Mouse (Mus musculus): ENCODE data around the gene Uck1. TPM values are rescaled to one million over a fixed set of nuclear protein-coding genes. Genes with fewer than 3 reads are reported as not detected.

Gene Uck1
- polyA plus RNA-seq, 1 experiment from 2014 or later, result 64.8 TPM

DNA sequence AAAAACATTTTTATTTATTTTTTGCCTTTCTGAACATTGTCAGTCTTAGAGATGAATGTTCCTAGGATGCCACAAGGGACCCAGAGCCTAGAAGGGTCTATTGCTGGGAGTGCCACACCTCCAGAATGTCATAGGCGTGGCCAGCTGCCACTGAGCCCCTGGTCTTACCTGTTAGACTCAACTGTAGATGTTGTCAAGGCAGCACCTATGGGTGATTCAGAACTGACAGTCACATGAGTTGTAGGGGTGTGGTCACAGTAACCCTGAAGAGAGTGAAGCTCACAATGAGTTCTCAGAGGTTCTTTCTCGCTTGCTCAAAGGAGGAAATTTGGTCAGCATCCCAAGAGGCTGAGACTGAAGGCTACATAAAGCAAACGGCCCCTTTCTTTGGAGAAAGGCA is 35.3 kb upstream of the Uck1 start:
- H3K4me3 ChIP-seq (replicated peaks), result no peak overlapping the region
- H3K27ac ChIP-seq, result no peak overlapping the region
- 80% methylated on average over 3 of the region's 3 CpGs for WGBS
- no peaks in the 10 kb centered on the region for H3K4me1 ChIP-seq (replicated peaks)
- H3K9me3 ChIP-seq, result no peaks in the 10 kb centered on the region
- ATAC-seq (ENCODE audit: insufficient number of reproducible peaks, insufficient read depth, low FRiP score, low TSS enrichment, low read depth), result no peak
- H3K27me3 ChIP-seq, result no peaks in the 10 kb centered on the region
- no peak overlapping the region for H3K4me2 ChIP-seq
- no peak overlapping the region for H3K9ac ChIP-seq (replicated peaks)
- H3K36me3 ChIP-seq, result peaks cover 77% of the 10 kb centered on the region

DNA sequence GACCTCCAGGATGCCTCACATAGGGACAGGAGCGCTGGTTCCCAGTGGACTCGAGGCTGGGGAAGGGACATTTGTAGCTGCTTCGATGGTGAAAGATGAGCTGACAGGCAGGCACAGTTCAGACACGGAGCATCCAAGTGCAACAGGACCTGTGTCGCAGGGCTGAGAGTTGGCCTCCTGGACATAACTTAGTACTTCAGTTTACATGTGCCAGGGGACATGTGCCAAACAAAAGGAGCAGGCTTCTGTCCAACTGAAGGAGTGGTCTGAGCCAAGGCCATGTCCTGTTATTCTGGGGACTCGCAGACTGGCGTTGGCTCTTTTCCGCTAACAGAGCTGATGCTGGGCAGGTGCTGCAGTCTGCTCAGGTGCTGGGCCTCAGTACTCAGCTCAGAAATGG is 34.4 kb upstream of the Uck1 start:
- Histone ChIP-seq H3K4me3 (replicated peaks) (no peak overlapping the region), H3K27me3 (no peaks in the 10 kb centered on the region), H3K4me2 (no peak overlapping the region), H3K9me3 (no peaks in the 10 kb centered on the region), H3K9ac (replicated peaks) (no peak overlapping the region), H3K27ac (no peak overlapping the region), H3K36me3 (peaks cover 68% of the 10 kb centered on the region), H3K4me1 (replicated peaks) (peaks cover 2% of the 10 kb centered on the region)
- 89% methylated on average over 8 of the region's 8 CpGs for WGBS
- ATAC-seq (ENCODE audit: insufficient number of reproducible peaks, insufficient read depth, low FRiP score, low TSS enrichment, low read depth), result no peak

DNA sequence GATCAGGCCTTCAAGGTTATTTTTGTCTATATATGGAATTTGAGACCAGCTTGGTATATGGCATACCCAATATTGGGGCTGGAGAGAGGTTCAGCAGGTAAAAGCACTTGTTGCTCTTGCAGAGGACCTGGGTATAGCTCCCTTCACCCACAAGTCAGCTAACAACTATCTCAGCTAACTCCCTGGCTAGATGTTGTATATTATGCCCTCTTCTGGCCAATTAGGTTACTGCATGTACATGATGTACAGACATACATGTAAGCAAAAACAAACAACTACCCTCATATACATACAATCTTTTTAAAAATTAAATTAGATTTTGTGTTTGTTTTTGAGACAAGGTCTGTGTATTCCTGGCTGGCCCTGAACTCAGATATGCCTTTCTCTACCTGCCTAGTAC is 29.6 kb upstream of the Uck1 start:
- H3K9ac ChIP-seq (replicated peaks), result no peak overlapping the region
- H3K9me3 ChIP-seq, result no peaks in the 10 kb centered on the region
- peak overlapping the region; percentile 91 for H3K4me2 ChIP-seq
- no peak overlapping the region for H3K27ac ChIP-seq
- no peaks in the 10 kb centered on the region for H3K27me3 ChIP-seq
- H3K4me1 ChIP-seq (replicated peaks), result peaks cover 14% of the 10 kb centered on the region
- H3K4me3 ChIP-seq (replicated peaks), result 0 out of 2 replicates have a peak overlapping the region, but pooled peaks have one; percentile 93
- peaks cover 44% of the 10 kb centered on the region for H3K36me3 ChIP-seq
- no peak for ATAC-seq (ENCODE audit: insufficient number of reproducible peaks, insufficient read depth, low FRiP score, low TSS enrichment, low read depth)

DNA sequence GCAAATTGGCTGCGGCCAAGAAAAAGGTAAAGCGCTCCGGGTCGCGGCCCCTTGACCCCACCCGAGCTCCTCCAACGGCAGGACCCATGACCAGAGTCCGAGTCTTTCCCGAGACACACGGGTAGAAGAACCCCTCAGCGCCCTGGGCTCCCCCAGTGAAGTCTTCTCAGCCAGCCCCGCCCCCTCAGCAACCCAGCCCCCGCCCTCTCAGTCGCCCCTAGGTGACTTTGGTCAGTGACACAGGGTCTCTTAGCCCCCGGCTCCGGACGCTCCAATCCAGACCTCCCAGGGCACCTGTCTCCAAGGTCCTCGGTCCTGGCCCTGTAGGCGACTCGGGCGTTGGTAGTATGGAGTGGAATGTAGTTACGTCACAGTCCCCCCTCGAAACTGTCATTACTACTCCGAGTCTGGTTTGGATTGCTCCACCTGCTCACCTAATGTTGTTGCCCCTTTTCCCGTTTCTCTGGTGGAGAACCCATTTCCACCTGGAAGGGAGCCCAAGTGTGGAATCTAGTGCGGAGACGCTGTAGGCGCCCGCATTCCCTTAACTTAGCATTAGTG is 28.5 kb upstream of the Uck1 start:
- WGBS, result 2% methylated on average over 29 of the region's 29 CpGs
- H3K4me3 ChIP-seq (replicated peaks), result peak overlapping the region; percentile 93
- no peaks in the 10 kb centered on the region for H3K27me3 ChIP-seq
- peak; percentile 60 for ATAC-seq (ENCODE audit: insufficient number of reproducible peaks, insufficient read depth, low FRiP score, low TSS enrichment, low read depth)
- peak overlapping the region; percentile 53 for H3K27ac ChIP-seq
- H3K4me1 ChIP-seq (replicated peaks), result peaks cover 14% of the 10 kb centered on the region
- H3K36me3 ChIP-seq, result peaks cover 45% of the 10 kb centered on the region
- H3K4me2 ChIP-seq, result peak overlapping the region; percentile 91
- H3K9me3 ChIP-seq, result no peaks in the 10 kb centered on the region
- peak overlapping the region; percentile 77 for H3K9ac ChIP-seq (replicated peaks)

DNA sequence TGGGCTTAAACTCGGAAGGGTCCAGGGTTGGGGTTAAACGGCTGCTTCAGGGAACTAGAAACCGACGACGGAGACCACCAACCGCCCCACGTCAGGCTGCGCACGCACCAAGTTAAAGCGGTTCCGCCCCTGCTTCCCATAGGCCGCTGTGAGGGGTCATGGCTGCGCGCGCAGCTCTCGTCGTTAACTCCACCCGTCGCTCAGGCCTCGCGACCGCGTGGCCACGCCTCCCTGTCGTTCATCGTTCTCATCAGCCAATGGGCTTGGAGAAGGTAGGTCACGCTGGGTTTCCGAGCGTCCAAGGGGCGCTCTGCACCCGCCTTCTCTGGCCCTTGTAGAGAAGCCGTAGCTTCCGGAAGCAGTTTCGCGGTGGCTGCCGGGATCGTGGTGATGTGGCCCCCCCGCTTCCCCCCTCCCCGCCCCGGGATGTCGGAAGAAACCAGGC is 28.0 kb upstream of the Uck1 start, which contains the start of gene Swi5:
Swi5 (minus strand) TSS at position 153 of the 445 bp plus-strand sequence.
- H3K4me1 ChIP-seq (replicated peaks), result peaks cover 14% of the 10 kb centered on the region
- no peaks in the 10 kb centered on the region for H3K9me3 ChIP-seq
- peak within 1 kb of the TSS; percentile 93 for H3K9ac ChIP-seq (replicated peaks)
- WGBS, result under 1% methylated on average over 40 of the region's 41 CpGs
- peak within 1 kb of the TSS; percentile 93 for H3K4me3 ChIP-seq (replicated peaks)
- peaks cover 43% of the 10 kb centered on the region for H3K36me3 ChIP-seq
- H3K4me2 ChIP-seq, result peak within 1 kb of the TSS; percentile 91
- H3K27me3 ChIP-seq, result no peaks in the 10 kb centered on the region
- peak within 1 kb of the TSS; percentile 79 for H3K27ac ChIP-seq
- peak; percentile 99 for ATAC-seq (ENCODE audit: insufficient number of reproducible peaks, insufficient read depth, low FRiP score, low TSS enrichment, low read depth)

DNA sequence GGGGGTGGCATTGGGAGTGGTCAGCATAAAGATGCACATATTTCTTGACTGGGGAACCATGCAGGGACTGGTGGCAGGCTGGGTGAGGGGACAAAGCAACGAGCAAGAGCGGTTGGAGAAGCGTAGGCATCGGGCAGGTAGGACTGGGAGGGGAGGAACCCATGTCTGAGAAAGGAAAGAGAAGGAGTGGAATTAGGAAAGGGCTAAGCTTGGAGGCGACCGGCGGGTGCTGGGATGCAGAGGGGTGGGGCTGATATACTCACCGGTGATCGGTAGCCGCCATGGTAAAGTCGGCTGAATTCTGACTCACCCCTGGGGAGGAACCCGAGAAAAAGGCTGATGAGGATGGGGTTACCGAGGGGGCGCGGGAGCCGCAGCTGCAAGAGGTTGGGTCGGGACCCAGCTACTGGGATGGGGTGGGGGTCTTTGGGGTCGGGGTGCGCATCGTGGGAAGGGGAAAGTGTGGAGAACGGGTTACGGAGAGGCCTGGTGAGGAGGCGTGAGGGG is 27.4 kb upstream of the Uck1 start, which contains the start of gene Golga2:
Golga2 (plus strand) TSS at position 51 of the 507 bp plus-strand sequence.
- Histone ChIP-seq H3K9ac (replicated peaks) (peak within 1 kb of the TSS; percentile 93), H3K9me3 (no peaks in the 10 kb centered on the region), H3K27me3 (no peaks in the 10 kb centered on the region), H3K27ac (peak within 1 kb of the TSS; percentile 79), H3K36me3 (peaks cover 43% of the 10 kb centered on the region), H3K4me1 (replicated peaks) (peaks cover 14% of the 10 kb centered on the region), H3K4me3 (replicated peaks) (peak within 1 kb of the TSS; percentile 93), H3K4me2 (peak within 1 kb of the TSS; percentile 91)
- ATAC-seq (ENCODE audit: insufficient number of reproducible peaks, insufficient read depth, low FRiP score, low TSS enrichment, low read depth), result peak; percentile 46
- WGBS, result under 1% methylated on average over 23 of the region's 23 CpGs

DNA sequence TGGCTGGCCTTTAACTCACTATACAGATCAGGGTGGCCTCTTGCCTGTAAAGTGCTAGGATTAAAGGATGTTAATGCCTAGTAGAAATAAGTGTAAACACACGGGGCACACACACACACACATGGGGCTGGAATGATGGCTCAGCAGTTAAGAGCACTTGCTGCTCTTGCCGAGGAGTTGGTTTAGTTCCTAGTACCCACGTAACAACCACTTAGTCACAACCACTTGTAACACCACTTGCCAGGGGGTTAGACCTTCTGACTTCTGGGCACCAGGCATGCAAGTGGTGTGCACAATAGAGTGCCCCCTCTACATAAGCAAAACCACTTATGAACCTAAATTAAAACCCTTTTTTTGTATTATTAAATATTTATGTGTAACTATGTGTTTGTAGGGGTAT is 24.0 kb upstream of the Uck1 start:
- Histone ChIP-seq H3K36me3 (peaks cover 70% of the 10 kb centered on the region), H3K9ac (replicated peaks) (no peak overlapping the region), H3K4me1 (replicated peaks) (peaks cover 9% of the 10 kb centered on the region), H3K27me3 (no peaks in the 10 kb centered on the region), H3K27ac (no peak overlapping the region), H3K4me2 (no peak overlapping the region), H3K4me3 (replicated peaks) (no peak overlapping the region), H3K9me3 (no peaks in the 10 kb centered on the region)
- ATAC-seq (ENCODE audit: insufficient number of reproducible peaks, insufficient read depth, low FRiP score, low TSS enrichment, low read depth), result no peak
- 92% methylated on average over 3 of the region's 3 CpGs for WGBS

DNA sequence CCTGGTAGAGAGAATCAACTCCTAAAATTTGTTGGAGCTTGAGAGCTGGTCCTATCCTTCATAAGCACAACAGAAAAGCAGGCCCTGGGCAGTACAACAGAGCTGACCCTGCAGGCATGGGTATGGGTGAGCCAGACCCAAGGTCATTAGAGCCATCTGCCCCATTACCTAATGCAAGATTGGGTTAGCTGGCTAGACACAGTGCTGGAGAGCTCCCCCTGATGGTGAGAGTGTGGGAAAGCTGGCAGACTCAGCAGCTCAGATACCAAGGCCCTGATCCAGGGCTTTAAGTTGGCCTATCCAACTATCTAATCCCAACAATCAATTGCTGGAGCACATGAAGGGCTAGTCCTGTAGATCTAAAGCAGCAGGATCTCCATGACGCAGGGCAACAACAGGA is 22.8 kb upstream of the Uck1 start:
- 76% methylated on average over 1 of the region's 1 CpGs for WGBS
- Histone ChIP-seq H3K9me3 (no peaks in the 10 kb centered on the region), H3K4me1 (replicated peaks) (peaks cover 8% of the 10 kb centered on the region), H3K27ac (no peak overlapping the region), H3K27me3 (no peaks in the 10 kb centered on the region), H3K36me3 (peaks cover 82% of the 10 kb centered on the region), H3K4me2 (no peak overlapping the region), H3K4me3 (replicated peaks) (no peak overlapping the region), H3K9ac (replicated peaks) (no peak overlapping the region)
- no peak for ATAC-seq (ENCODE audit: insufficient number of reproducible peaks, insufficient read depth, low FRiP score, low TSS enrichment, low read depth)

DNA sequence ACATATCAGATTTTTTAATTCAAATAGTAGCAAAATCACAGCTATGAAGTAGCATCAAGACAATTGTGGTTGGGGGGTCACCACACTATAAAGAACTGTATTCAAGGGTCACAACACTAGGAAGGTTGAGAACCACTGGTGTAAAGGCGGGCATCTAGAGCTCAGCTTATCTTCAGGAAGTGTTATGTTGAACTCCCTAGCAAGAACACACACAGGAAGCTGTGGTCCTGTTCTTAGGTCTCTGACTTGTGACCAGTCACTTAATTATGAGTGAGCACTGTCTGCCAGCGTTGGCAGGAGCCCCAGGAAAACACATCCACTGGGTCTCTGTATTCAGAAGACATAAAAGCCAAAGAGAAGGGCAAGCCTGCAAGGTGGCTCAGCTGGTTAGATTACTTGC is 22.3 kb upstream of the Uck1 start:
- no peak overlapping the region for H3K4me3 ChIP-seq (replicated peaks)
- no peak overlapping the region for H3K4me2 ChIP-seq
- peaks cover 8% of the 10 kb centered on the region for H3K4me1 ChIP-seq (replicated peaks)
- no peak for ATAC-seq (ENCODE audit: insufficient number of reproducible peaks, insufficient read depth, low FRiP score, low TSS enrichment, low read depth)
- no peak overlapping the region for H3K27ac ChIP-seq
- H3K27me3 ChIP-seq, result no peaks in the 10 kb centered on the region
- WGBS, result 84% methylated on average over 2 of the region's 2 CpGs
- peaks cover 87% of the 10 kb centered on the region for H3K36me3 ChIP-seq
- no peak overlapping the region for H3K9ac ChIP-seq (replicated peaks)
- no peaks in the 10 kb centered on the region for H3K9me3 ChIP-seq

DNA sequence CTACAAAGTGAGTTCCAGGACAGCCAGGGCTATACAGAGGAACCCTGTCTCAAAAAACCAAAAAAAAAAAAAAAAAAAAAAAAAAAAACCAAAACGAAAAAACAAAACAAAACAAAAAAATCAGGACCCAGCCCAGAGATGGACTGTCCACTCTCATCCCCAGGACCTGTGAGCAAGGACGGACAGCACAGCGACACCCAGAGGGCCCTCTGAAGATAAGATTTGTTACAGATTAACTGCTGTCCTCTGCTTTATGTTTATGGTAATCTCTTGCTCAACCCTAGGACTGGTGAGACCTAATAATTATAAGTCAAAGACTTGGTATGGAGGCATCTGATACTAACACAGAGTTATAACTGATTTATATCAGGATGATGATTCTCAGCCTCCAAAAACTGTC is 15.9 kb upstream of the Uck1 start:
- H3K27ac ChIP-seq, result no peak overlapping the region
- no peak overlapping the region for H3K4me3 ChIP-seq (replicated peaks)
- ATAC-seq (ENCODE audit: insufficient number of reproducible peaks, insufficient read depth, low FRiP score, low TSS enrichment, low read depth), result no peak
- H3K9me3 ChIP-seq, result no peaks in the 10 kb centered on the region
- no peaks in the 10 kb centered on the region for H3K4me1 ChIP-seq (replicated peaks)
- H3K9ac ChIP-seq (replicated peaks), result no peak overlapping the region
- no peaks in the 10 kb centered on the region for H3K27me3 ChIP-seq
- H3K36me3 ChIP-seq, result peaks cover 43% of the 10 kb centered on the region
- 75% methylated on average over 3 of the region's 3 CpGs for WGBS
- H3K4me2 ChIP-seq, result no peak overlapping the region

DNA sequence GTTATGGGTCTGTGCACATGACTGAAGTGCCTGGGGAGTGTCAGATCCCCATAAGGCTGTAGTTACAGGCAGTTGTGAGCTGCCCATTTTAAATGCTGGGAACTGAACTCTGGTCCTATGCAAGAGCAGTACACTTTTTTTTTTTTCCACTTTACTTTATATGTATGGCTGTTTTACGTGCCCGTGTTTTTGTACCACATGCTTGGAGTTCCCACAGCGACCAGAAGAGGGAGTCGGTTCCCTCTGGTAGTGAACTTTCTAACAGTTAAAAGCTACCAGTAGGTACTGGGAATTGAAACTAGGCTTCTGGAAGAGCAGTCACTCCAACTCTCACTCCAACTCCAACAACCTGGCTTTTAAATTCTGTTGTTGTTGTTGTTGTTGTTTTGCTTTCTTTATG is 676 bp upstream of the Uck1 start:
- Histone ChIP-seq H3K27me3 (no peaks in the 10 kb centered on the region), H3K36me3 (peaks cover 30% of the 10 kb centered on the region), H3K4me2 (peak overlapping the region; percentile 78; the same call in 1 of the 2 replicates), H3K27ac (no peak overlapping the region), H3K4me3 (replicated peaks) (0 out of 2 replicates have a peak overlapping the region, but pooled peaks have one; percentile 86), H3K9me3 (no peaks in the 10 kb centered on the region), H3K9ac (replicated peaks) (no peak overlapping the region), H3K4me1 (replicated peaks) (peaks cover 13% of the 10 kb centered on the region)
- ATAC-seq (ENCODE audit: insufficient number of reproducible peaks, insufficient read depth, low FRiP score, low TSS enrichment, low read depth), result 0 out of 2 replicates have a peak, but pooled peaks have one; percentile 22
- 31% methylated on average over 4 of the region's 4 CpGs for WGBS

Data from limb, embryonic 12.5 days (tissue).